Mouse (Mus musculus): ENCODE results near the gene Eea1.

- no peak for TF ChIP-seq CTCF (IDR thresholded peaks at IDR 0.05; ENCODE audit: low read depth)
- TF ChIP-seq EP300 (IDR thresholded peaks at IDR 0.05; ENCODE audit: low read depth) = no peak
Observed at GRCm38 (mm10) chr10:95945086-95945485, 4.6 kb downstream of the Eea1 start.

Measured in liver, postnatal 0 days (tissue).